Mouse (Mus musculus) ES-Bruce4 (cell line): ENCODE results near the gene Rcan1.

Source experiments
- CTCF ChIP-seq: IDR thresholded peaks from one replicate; pipeline ENCODE4 v1.8.1; 2011; ENCODE audit warnings: low read depth, low read length
- POLR2A ChIP-seq: IDR thresholded peaks from one replicate; pipeline ENCODE4 v1.8.1; 2011; ENCODE audit warnings: low read length; ENCODE audit not compliant: insufficient read depth

DNA sequence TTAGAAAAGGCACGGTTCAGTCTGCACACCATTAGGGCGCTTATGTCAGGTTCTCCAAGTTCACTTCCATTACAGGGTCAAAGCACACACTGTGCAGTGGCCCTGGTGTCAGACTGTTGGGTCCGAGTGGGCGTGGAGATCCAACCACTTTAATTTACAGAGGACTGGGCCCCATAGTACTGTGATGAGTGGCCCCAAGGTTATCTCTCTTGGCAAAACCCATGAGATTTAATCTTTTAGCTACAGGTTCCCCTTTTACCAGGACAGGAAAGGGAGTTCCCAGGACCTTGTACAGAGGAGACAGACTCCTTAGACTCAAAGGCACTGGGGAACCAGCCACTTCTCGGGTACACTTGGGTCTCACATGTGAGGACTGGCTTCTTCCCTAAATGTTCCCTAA lies 115.3 kb downstream of the Rcan1 start:
- no peak for TF ChIP-seq CTCF
- TF ChIP-seq POLR2A, result no peak
